In the genomic region with DNA sequence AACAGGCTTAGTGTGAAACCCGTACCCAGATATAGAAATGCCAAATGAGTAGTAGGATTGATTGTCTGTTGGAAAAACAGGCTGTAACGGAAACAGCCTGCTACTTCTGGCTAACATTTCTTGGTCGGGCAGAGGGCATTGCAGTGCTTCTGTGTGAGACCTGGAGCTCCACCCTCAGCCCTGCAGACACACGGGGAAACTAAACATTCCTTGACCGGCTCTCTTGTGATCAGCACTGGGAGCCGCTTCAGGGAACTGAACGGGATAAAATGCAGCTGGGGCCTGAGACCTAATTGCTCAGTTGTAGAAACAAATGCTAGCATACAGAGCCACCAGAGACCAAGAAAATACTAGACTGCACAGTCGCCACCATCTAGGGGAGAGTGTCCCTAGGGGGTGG, we compare ENCODE assay signal across 21 mouse cellular contexts. TPM values are rescaled to one million over a fixed set of nuclear protein-coding genes. Genes with fewer than 3 reads are reported as not detected.
DNase-seq lines count a peak whose midpoint lies in the region; ATAC-seq and TF ChIP-seq lines count a peak whose summit lies in the region.
"Had no signal": no experiment of that assay in that cellular context is flagged by ENCODE, and none has a peak within 500 bp of the region (broad histone marks: within the 10 kb centered on the region; RNA-seq: fewer than 3 reads in every experiment).

No protein-coding gene starts in this region.

- H3K4me1 ChIP-seq in heart, embryonic 15.5 days (replicated peaks): peaks cover 57% of the 10 kb centered on the region
- peaks cover 47% of the 10 kb centered on the region for H3K4me1 ChIP-seq in lung, embryonic 14.5 days (ENCODE audit: insufficient read depth)
- peaks cover 45% of the 10 kb centered on the region for H3K4me1 ChIP-seq in lung, adult 2 months (ENCODE audit: control insufficient read depth, insufficient read depth, low read length)
- H3K4me1 ChIP-seq in kidney, postnatal 0 days (replicated peaks; ENCODE audit: insufficient read depth, low read length): peaks cover 38% of the 10 kb centered on the region
- peaks cover 56% of the 10 kb centered on the region for H3K4me1 ChIP-seq in stomach, embryonic 15.5 days

- no peak for TF ChIP-seq CTCF in lung, embryonic 14.5 days (IDR thresholded peaks at IDR 0.05; ENCODE audit: low read depth)
- TF ChIP-seq CTCF in lung, adult 2 months (IDR thresholded peaks at IDR 0.05; ENCODE audit: insufficient read depth, low read length): no peak
- TF ChIP-seq CTCF in kidney, postnatal 0 days (IDR thresholded peaks at IDR 0.05; ENCODE audit: low read depth): no peak

- peaks cover 39% of the 10 kb centered on the region for H3K36me3 ChIP-seq in heart, embryonic 15.5 days
- H3K36me3 ChIP-seq in lung, embryonic 14.5 days (ENCODE audit: insufficient read depth): peaks cover 51% of the 10 kb centered on the region
- H3K36me3 ChIP-seq in kidney, postnatal 0 days (ENCODE audit: insufficient read depth, low read length): peaks cover 25% of the 10 kb centered on the region
- H3K36me3 ChIP-seq in stomach, embryonic 15.5 days: peaks cover 25% of the 10 kb centered on the region

- H3K9ac ChIP-seq in heart, embryonic 15.5 days: no peak overlapping the region
- H3K9ac ChIP-seq in lung, embryonic 14.5 days: no peak overlapping the region
- no peak overlapping the region for H3K9ac ChIP-seq in kidney, postnatal 0 days (ENCODE audit: low read depth, low read length)
- H3K9ac ChIP-seq in stomach, embryonic 15.5 days: no peak overlapping the region
- H3K9ac ChIP-seq: embryonic facial prominence, embryonic 15.5 days; forebrain, embryonic 12.5 days; lung, embryonic 15.5 days had no signal

- 27% methylated on average over 8 of the region's 8 CpGs for WGBS in heart, embryonic 15.5 days
- 10% methylated on average over 8 of the region's 8 CpGs for WGBS in lung, embryonic 14.5 days
- 19% methylated on average over 8 of the region's 8 CpGs for WGBS in lung, adult 2 months
- WGBS in kidney, postnatal 0 days: 22% methylated on average over 8 of the region's 8 CpGs
- 17% methylated on average over 8 of the region's 8 CpGs for WGBS in stomach, embryonic 15.5 days

- H3K27ac ChIP-seq in heart, embryonic 15.5 days: peak overlapping the region; percentile 19; the same call in 1 of the 2 replicates
- no peak overlapping the region for H3K27ac ChIP-seq in lung, embryonic 14.5 days (ENCODE audit: low read depth)
- 0 out of 2 replicates have a peak overlapping the region, but pooled peaks have one; percentile 19 for H3K27ac ChIP-seq in kidney, postnatal 0 days
- 0 out of 2 replicates have a peak overlapping the region, but pooled peaks have one; percentile 26 for H3K27ac ChIP-seq in stomach, embryonic 15.5 days
- H3K27ac ChIP-seq: embryonic facial prominence, embryonic 15.5 days; forebrain, embryonic 12.5 days; hindbrain, postnatal 0 days had no signal

- no peak overlapping the region for H3K4me2 ChIP-seq in heart, embryonic 15.5 days
- no peak overlapping the region; the same call in 1 of the 2 replicates for H3K4me2 ChIP-seq in lung, embryonic 14.5 days
- H3K4me2 ChIP-seq in kidney, postnatal 0 days (ENCODE audit: low read length): peak overlapping the region; percentile 10; the same call in 1 of the 2 replicates
- no peak overlapping the region for H3K4me2 ChIP-seq in stomach, embryonic 15.5 days
- H3K4me2 ChIP-seq: embryonic facial prominence, embryonic 15.5 days had no signal

- H3K9me3 ChIP-seq in heart, embryonic 15.5 days (replicated peaks): no peaks in the 10 kb centered on the region
- H3K9me3 ChIP-seq in lung, embryonic 14.5 days (ENCODE audit: low read depth, low read length): no peaks in the 10 kb centered on the region
- H3K9me3 ChIP-seq in kidney, postnatal 0 days (replicated peaks; ENCODE audit: low read length): no peaks in the 10 kb centered on the region
- no peaks in the 10 kb centered on the region for H3K9me3 ChIP-seq in stomach, embryonic 15.5 days
- H3K9me3 ChIP-seq: embryonic facial prominence, embryonic 15.5 days; forebrain, embryonic 12.5 days; lung, embryonic 15.5 days; megakaryocyte, embryonic 14.5 days had no signal

- peaks cover under 1% of the 10 kb centered on the region; the same call in 1 of the 2 replicates for H3K27me3 ChIP-seq in heart, embryonic 15.5 days
- H3K27me3 ChIP-seq in lung, embryonic 14.5 days (ENCODE audit: insufficient read depth, low read length): no peaks in the 10 kb centered on the region
- H3K27me3 ChIP-seq in kidney, postnatal 0 days (ENCODE audit: insufficient read depth, low read length): no peaks in the 10 kb centered on the region
- H3K27me3 ChIP-seq in stomach, embryonic 15.5 days (replicated peaks): no peaks in the 10 kb centered on the region
- H3K27me3 ChIP-seq: embryonic facial prominence, embryonic 15.5 days; lung, embryonic 15.5 days; Patski had no signal

- no peak for TF ChIP-seq POLR2A in lung, adult 2 months (IDR thresholded peaks at IDR 0.05; ENCODE audit: borderline replicate concordance, extremely low read depth, low read depth, low read length)

- no peak for DNase-seq in heart, adult 11 months
- peak; percentile 66 for DNase-seq in lung, embryonic 14.5 days
- DNase-seq in lung, adult 2 months: no peak
- DNase-seq in kidney, postnatal 0 days (ENCODE audit: low spot score): peak; percentile 67
- DNase-seq in adrenal gland, postnatal 10 days: no peak
- no peak for DNase-seq in frontal cortex, adult 2 months (ENCODE audit: extremely low spot score in 1 of 2, low spot score in 1 of 2)
- DNase-seq: cerebellum, adult 9-10 months; liver; thymus, postnatal 14 days had no signal

- ATAC-seq in heart, embryonic 15.5 days (replicated peaks; ENCODE audit: insufficient number of reproducible peaks, insufficient read depth, low FRiP score, low read depth): no peak
- ATAC-seq in lung, embryonic 14.5 days (ENCODE audit: insufficient read depth): no peak
- no peak for ATAC-seq in kidney, postnatal 0 days (replicated peaks; ENCODE audit: low FRiP score, low read depth)
- no peak for ATAC-seq in stomach, embryonic 15.5 days (ENCODE audit: insufficient read depth, low FRiP score, low read depth)
- ATAC-seq: activated CD4-positive, CD25-positive, alpha-beta regulatory T cell, adult 4 months; hindbrain, postnatal 0 days; Patski had no signal

- no peak overlapping the region for H3K4me3 ChIP-seq in heart, embryonic 15.5 days
- H3K4me3 ChIP-seq in lung, embryonic 14.5 days (ENCODE audit: low read depth, low read length): no peak overlapping the region
- H3K4me3 ChIP-seq in lung, adult 2 months (replicated peaks; ENCODE audit: extremely low read depth, low read depth, low read length): no peak overlapping the region
- no peak overlapping the region for H3K4me3 ChIP-seq in kidney, postnatal 0 days (replicated peaks; ENCODE audit: low read depth, low read length)
- H3K4me3 ChIP-seq in stomach, embryonic 15.5 days (replicated peaks): no peak overlapping the region
- H3K4me3 ChIP-seq: embryonic facial prominence, embryonic 15.5 days; forebrain, embryonic 12.5 days; lung, embryonic 15.5 days; megakaryocyte, embryonic 14.5 days had no signal

RNA-seq across cellular contexts. Expression of a gene that starts 7.1 kb away (rescaled TPM):
- polyA plus RNA-seq in heart, embryonic 15.5 days (2015; fragmentation: Nextera tagmentation; extraction: Ambion mirVana): 42.8 and 56.4 TPM in 2 replicates
- 82.5 and 83.3 TPM in 2 replicates for polyA plus RNA-seq in lung, embryonic 14.5 days (2014; fragmentation: Nextera tagmentation; extraction: Ambion mirVana)
- 186 and 200 TPM in 2 replicates for polyA plus RNA-seq in lung, adult 2 months (2012; rRNA removed)
- polyA plus RNA-seq in kidney, postnatal 0 days (2015; fragmentation: Nextera tagmentation; extraction: Ambion mirVana): 77.9 and 80.4 TPM in 2 replicates
- polyA plus RNA-seq in stomach, embryonic 15.5 days (2015; fragmentation: Nextera tagmentation; extraction: Ambion mirVana): 67.6 and 69.5 TPM in 2 replicates
- total RNA-seq in adrenal gland, postnatal 10 days (2021): 100 to 1,000 TPM; 168 to 190 TPM
- 16.4 and 18.7 TPM in 2 replicates for polyA plus RNA-seq in frontal cortex, adult 2 months (2012; rRNA removed)

RNA-seq across cellular contexts. Expression of a gene that starts 24.3 kb away (rescaled TPM):
- 0.05 and 0.37 TPM in 2 replicates for polyA plus RNA-seq in heart, embryonic 15.5 days (2015; fragmentation: Nextera tagmentation; extraction: Ambion mirVana)
- 0.22 and 0.51 TPM in 2 replicates for polyA plus RNA-seq in lung, embryonic 14.5 days (2014; fragmentation: Nextera tagmentation; extraction: Ambion mirVana)
- 1.3 and 2.6 TPM in 2 replicates for polyA plus RNA-seq in lung, adult 2 months (2012; rRNA removed)
- polyA plus RNA-seq in kidney, postnatal 0 days (2015; fragmentation: Nextera tagmentation; extraction: Ambion mirVana): 3.1 and 3.4 TPM in 2 replicates
- polyA plus RNA-seq in stomach, embryonic 15.5 days (2015; fragmentation: Nextera tagmentation; extraction: Ambion mirVana): 3.1 and 3.9 TPM in 2 replicates
- total RNA-seq in adrenal gland, postnatal 10 days (2021): under 1 TPM; 0.69 to 0.82 TPM
- polyA plus RNA-seq in frontal cortex, adult 2 months (2012; rRNA removed): 0.04 and 0.13 TPM in 2 replicates
- total RNA-seq: granulocyte monocyte progenitor cell, adult 5-6 weeks; heart, postnatal 25 days; layer of hippocampus, postnatal 14 days had no signal
- polyA plus RNA-seq: activated CD4-positive, CD25-positive, alpha-beta regulatory T cell, adult 4 months had no signal

RNA-seq across cellular contexts. Expression of a gene that starts 35.8 kb away (rescaled TPM):
- 0.81 and 2.8 TPM in 2 replicates for polyA plus RNA-seq in heart, embryonic 15.5 days (2015; fragmentation: Nextera tagmentation; extraction: Ambion mirVana)
- 1.8 and 2.2 TPM in 2 replicates for polyA plus RNA-seq in lung, embryonic 14.5 days (2014; fragmentation: Nextera tagmentation; extraction: Ambion mirVana)
- polyA plus RNA-seq in lung, adult 2 months (2012; rRNA removed): 245 and 249 TPM in 2 replicates
- 19.9 and 22.7 TPM in 2 replicates for polyA plus RNA-seq in kidney, postnatal 0 days (2015; fragmentation: Nextera tagmentation; extraction: Ambion mirVana)
- polyA plus RNA-seq in stomach, embryonic 15.5 days (2015; fragmentation: Nextera tagmentation; extraction: Ambion mirVana): 3.1 and 3.8 TPM in 2 replicates
- 1 to 10 TPM in 1 of 2 experiments, under 1 TPM in 1; 0.84 to 1.2 TPM for total RNA-seq in adrenal gland, postnatal 10 days (2021)
- 1.6 and 1.7 TPM in 2 replicates for polyA plus RNA-seq in frontal cortex, adult 2 months (2012; rRNA removed)
- polyA plus RNA-seq: activated CD4-positive, CD25-positive, alpha-beta regulatory T cell, adult 4 months had no signal

RNA-seq across cellular contexts. Expression of a gene that starts 42.6 kb away (rescaled TPM):
- polyA plus RNA-seq in heart, embryonic 15.5 days (2015; fragmentation: Nextera tagmentation; extraction: Ambion mirVana): 37.8 and 48.4 TPM in 2 replicates
- polyA plus RNA-seq in lung, embryonic 14.5 days (2014; fragmentation: Nextera tagmentation; extraction: Ambion mirVana): 73.7 and 81.7 TPM in 2 replicates
- polyA plus RNA-seq in lung, adult 2 months (2012; rRNA removed): 107 and 116 TPM in 2 replicates
- 69.8 and 71.6 TPM in 2 replicates for polyA plus RNA-seq in kidney, postnatal 0 days (2015; fragmentation: Nextera tagmentation; extraction: Ambion mirVana)
- 62.7 and 64.5 TPM in 2 replicates for polyA plus RNA-seq in stomach, embryonic 15.5 days (2015; fragmentation: Nextera tagmentation; extraction: Ambion mirVana)
- total RNA-seq in adrenal gland, postnatal 10 days (2021): 10 to 100 TPM; 64.5 to 70.3 TPM
- 13.2 and 14.2 TPM in 2 replicates for polyA plus RNA-seq in frontal cortex, adult 2 months (2012; rRNA removed)
- polyA plus RNA-seq: activated CD4-positive, CD25-positive, alpha-beta regulatory T cell, adult 4 months had no signal

Comparison
In these comparisons a context has a peak if more than half of its experiments do, and no peak if none do; other contexts are left out.
1. DNase-seq: peak in lung, embryonic 14.5 days (single experiment) and kidney, postnatal 0 days (single experiment); none in heart, adult 11 months (single experiment), lung, adult 2 months (single experiment), adrenal gland, postnatal 10 days (single experiment) and frontal cortex, adult 2 months (0 of 2).
2. RNA of a gene that starts 35.8 kb away (polyA plus RNA-seq): 245 to 249 TPM in lung, adult 2 months; 19.9 to 22.7 TPM in kidney, postnatal 0 days, 3.1 to 3.8 TPM in stomach, embryonic 15.5 days, 1.8 to 2.2 TPM in lung, embryonic 14.5 days, 1.6 to 1.7 TPM in frontal cortex, adult 2 months and 0.81 to 2.8 TPM in heart, embryonic 15.5 days; every median in the first group is over 10 times any median in the second.